Mouse (Mus musculus): ENCODE data around the gene Calcoco1. TPM values are rescaled to one million over a fixed set of nuclear protein-coding genes. Genes with fewer than 3 reads are reported as not detected.

Calcoco1 gene
- total RNA-seq, 1 experiment, result 25.0 TPM

DNA sequence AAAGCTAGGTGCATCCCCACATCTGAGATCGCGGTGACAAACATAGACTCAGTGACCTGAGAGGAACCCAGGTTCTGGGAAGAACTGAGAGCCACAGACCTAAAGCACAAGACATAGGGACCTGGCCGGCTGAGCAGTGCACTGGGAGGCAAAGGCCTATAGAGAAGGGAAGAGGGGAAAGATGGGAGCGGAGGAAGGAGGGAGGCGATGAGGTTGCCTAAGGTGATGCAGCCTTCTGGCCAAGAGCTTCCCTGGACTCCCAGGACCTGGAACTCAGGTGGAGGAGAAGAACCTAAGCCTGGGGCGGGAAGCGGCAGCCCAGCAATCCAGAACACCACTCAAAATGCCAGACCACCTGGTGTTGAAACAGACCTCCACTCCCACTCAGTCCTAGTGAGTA lies 22.4 kb upstream of the Calcoco1 start:
- no peak overlapping the region for H3K27ac ChIP-seq (ENCODE audit: insufficient read depth, low read depth, low read length, poor library complexity, severe bottlenecking)
- H3K36me3 ChIP-seq (ENCODE audit: control insufficient read depth, insufficient read depth, low read length, poor library complexity, severe bottlenecking), result no peaks in the 10 kb centered on the region
- DNase-seq (ENCODE audit: low read depth, low spot score), result no peak
- H3K4me1 ChIP-seq (ENCODE audit: control insufficient read depth in 2 of 2, insufficient read depth in 2 of 2, low read length in 2 of 2, poor library complexity in 1 of 2), result peaks cover 0 to 3% of the 10 kb centered on the region in 2 experiments; a peak in 2 of 4 replicates
- H3K9me3 ChIP-seq (ENCODE audit: control insufficient read depth, insufficient read depth, low read depth, low read length), result no peaks in the 10 kb centered on the region
- no peak for TF ChIP-seq CHD2 (IDR thresholded peaks at IDR 0.05; ENCODE audit: low read depth, low read length)
- no peak for TF ChIP-seq MAFK (IDR thresholded peaks at IDR 0.05; ENCODE audit: insufficient read depth, low read depth, low read length)
- TF ChIP-seq HCFC1 (IDR thresholded peaks at IDR 0.05; ENCODE audit: borderline replicate concordance, insufficient read depth, low read length), result no peak
- no peak for TF ChIP-seq ZNF384 (IDR thresholded peaks at IDR 0.05; ENCODE audit: low read depth, low read length)
- TF ChIP-seq ZC3H11A (IDR thresholded peaks at IDR 0.05; ENCODE audit: borderline replicate concordance, low read depth, low read length), result no peak
- in situ Hi-C loops (cut with MboI; ENCODE audit: low sequenced_read_pairs in 2 of 2, unreplicated experiment in 2 of 2), result loop anchor here in 1 of 2 experiments (5.0 kb wide), 1 partner anchor 47 kb away; no protein-coding TSS in a partner anchor
- H3K9ac ChIP-seq (ENCODE audit: insufficient read depth, low read depth, low read length, poor library complexity, severe bottlenecking), result no peak overlapping the region
- no peak overlapping the region for H3K4me3 ChIP-seq (ENCODE audit: insufficient read depth in 1 of 2, low read depth in 1 of 2, low read length in 2 of 2, poor library complexity in 1 of 2, severe bottlenecking in 1 of 2)

DNA sequence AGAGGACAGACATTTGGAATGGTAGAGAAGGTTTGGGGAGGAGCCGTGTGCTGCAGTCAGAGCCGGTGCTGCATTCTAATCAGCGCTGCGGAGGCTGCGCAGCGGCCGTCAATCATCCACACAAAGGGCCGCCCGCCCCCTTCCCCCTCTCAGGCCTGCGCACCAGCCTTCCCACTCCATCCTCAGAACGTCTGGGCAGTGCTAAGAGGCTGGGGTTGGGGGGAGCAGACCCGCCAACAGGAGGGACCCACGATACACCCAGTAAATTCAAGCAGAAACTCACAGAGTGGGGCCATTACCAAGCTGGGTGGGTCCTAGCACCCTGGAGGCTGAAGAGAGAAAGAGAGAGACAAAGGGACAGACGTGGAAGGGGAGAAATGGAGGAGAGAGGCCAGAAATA lies 22.0 kb upstream of the Calcoco1 start:
- no peaks in the 10 kb centered on the region for H3K9me3 ChIP-seq (ENCODE audit: control insufficient read depth, insufficient read depth, low read depth, low read length)
- no peak overlapping the region for H3K9ac ChIP-seq (ENCODE audit: insufficient read depth, low read depth, low read length, poor library complexity, severe bottlenecking)
- in situ Hi-C loops (cut with MboI; ENCODE audit: low sequenced_read_pairs in 2 of 2, unreplicated experiment in 2 of 2), result loop anchor here in 1 of 2 experiments (5.0 kb wide), 1 partner anchor 47 kb away; no protein-coding TSS in a partner anchor
- no peak for DNase-seq (ENCODE audit: low read depth, low spot score)
- H3K4me3 ChIP-seq (ENCODE audit: insufficient read depth in 1 of 2, low read depth in 1 of 2, low read length in 2 of 2, poor library complexity in 1 of 2, severe bottlenecking in 1 of 2), result no peak overlapping the region
- no peak overlapping the region for H3K27ac ChIP-seq (ENCODE audit: insufficient read depth, low read depth, low read length, poor library complexity, severe bottlenecking)
- no peaks in the 10 kb centered on the region for H3K36me3 ChIP-seq (ENCODE audit: control insufficient read depth, insufficient read depth, low read length, poor library complexity, severe bottlenecking)
- TF ChIP-seq HCFC1 (IDR thresholded peaks at IDR 0.05; ENCODE audit: borderline replicate concordance, insufficient read depth, low read length), result no peak
- no peak for TF ChIP-seq MAFK (IDR thresholded peaks at IDR 0.05; ENCODE audit: insufficient read depth, low read depth, low read length)
- no peak for TF ChIP-seq ZNF384 (IDR thresholded peaks at IDR 0.05; ENCODE audit: low read depth, low read length)
- TF ChIP-seq CHD2 (IDR thresholded peaks at IDR 0.05; ENCODE audit: low read depth, low read length), result no peak
- TF ChIP-seq ZC3H11A (IDR thresholded peaks at IDR 0.05; ENCODE audit: borderline replicate concordance, low read depth, low read length), result no peak
- peaks cover 0 to 3% of the 10 kb centered on the region in 2 experiments; a peak in 2 of 4 replicates for H3K4me1 ChIP-seq (ENCODE audit: control insufficient read depth in 2 of 2, insufficient read depth in 2 of 2, low read length in 2 of 2, poor library complexity in 1 of 2)

GRCm38 (mm10) chr15:102743196-102743595 lies 21.2 kb upstream of the Calcoco1 start:
- Histone ChIP-seq H3K9ac (ENCODE audit: insufficient read depth, low read depth, low read length, poor library complexity, severe bottlenecking) (no peak overlapping the region), H3K27ac (ENCODE audit: insufficient read depth, low read depth, low read length, poor library complexity, severe bottlenecking) (no peak overlapping the region), H3K4me1 (ENCODE audit: control insufficient read depth in 2 of 2, insufficient read depth in 2 of 2, low read length in 2 of 2, poor library complexity in 1 of 2) (peaks cover 0 to 3% of the 10 kb centered on the region in 2 experiments; a peak in 2 of 4 replicates), H3K4me3 (ENCODE audit: insufficient read depth in 1 of 2, low read depth in 1 of 2, low read length in 2 of 2, poor library complexity in 1 of 2, severe bottlenecking in 1 of 2) (no peak overlapping the region), H3K9me3 (ENCODE audit: control insufficient read depth, insufficient read depth, low read depth, low read length) (no peaks in the 10 kb centered on the region), H3K36me3 (ENCODE audit: control insufficient read depth, insufficient read depth, low read length, poor library complexity, severe bottlenecking) (no peaks in the 10 kb centered on the region)
- in situ Hi-C loops (cut with MboI; ENCODE audit: low sequenced_read_pairs in 2 of 2, unreplicated experiment in 2 of 2), result loop anchor here in 1 of 2 experiments (5.0 kb wide), 1 partner anchor 46 kb away; no protein-coding TSS in a partner anchor
- DNase-seq (ENCODE audit: low read depth, low spot score), result no peak
- TF ChIP-seq MAFK (IDR thresholded peaks at IDR 0.05; ENCODE audit: insufficient read depth, low read depth, low read length) (no peak), ZC3H11A (IDR thresholded peaks at IDR 0.05; ENCODE audit: borderline replicate concordance, low read depth, low read length) (no peak), CHD2 (IDR thresholded peaks at IDR 0.05; ENCODE audit: low read depth, low read length) (no peak), HCFC1 (IDR thresholded peaks at IDR 0.05; ENCODE audit: borderline replicate concordance, insufficient read depth, low read length) (no peak), ZNF384 (IDR thresholded peaks at IDR 0.05; ENCODE audit: low read depth, low read length) (no peak)

- TF ChIP-seq ZNF384 (IDR thresholded peaks at IDR 0.05; ENCODE audit: low read depth, low read length), result peak; percentile 50; the same call in 1 of the 2 replicates
- TF ChIP-seq HCFC1 (IDR thresholded peaks at IDR 0.05; ENCODE audit: borderline replicate concordance, insufficient read depth, low read length), result peak; percentile 62; the same call in 1 of the 2 replicates
- peak; percentile 94 for TF ChIP-seq ZC3H11A (IDR thresholded peaks at IDR 0.05; ENCODE audit: borderline replicate concordance, low read depth, low read length)
- TF ChIP-seq MAFK (IDR thresholded peaks at IDR 0.05; ENCODE audit: insufficient read depth, low read depth, low read length), result no peak
- no peak for TF ChIP-seq CHD2 (IDR thresholded peaks at IDR 0.05; ENCODE audit: low read depth, low read length)
- H3K4me3 ChIP-seq (ENCODE audit: insufficient read depth in 1 of 2, low read depth in 1 of 2, low read length in 2 of 2, poor library complexity in 1 of 2, severe bottlenecking in 1 of 2), result no peak overlapping the region
- no peaks in the 10 kb centered on the region for H3K36me3 ChIP-seq (ENCODE audit: control insufficient read depth, insufficient read depth, low read length, poor library complexity, severe bottlenecking)
- H3K9me3 ChIP-seq (ENCODE audit: control insufficient read depth, insufficient read depth, low read depth, low read length), result no peaks in the 10 kb centered on the region
- in situ Hi-C loops (cut with MboI; ENCODE audit: low sequenced_read_pairs in 2 of 2, unreplicated experiment in 2 of 2), result loop anchor here in 1 of 2 experiments (5.0 kb wide), 1 partner anchor 45 kb away; no protein-coding TSS in a partner anchor
- H3K9ac ChIP-seq (ENCODE audit: insufficient read depth, low read depth, low read length, poor library complexity, severe bottlenecking), result no peak overlapping the region
- H3K27ac ChIP-seq (ENCODE audit: insufficient read depth, low read depth, low read length, poor library complexity, severe bottlenecking), result no peak overlapping the region
- H3K4me1 ChIP-seq (ENCODE audit: control insufficient read depth in 2 of 2, insufficient read depth in 2 of 2, low read length in 2 of 2, poor library complexity in 1 of 2), result peaks cover 0 to 3% of the 10 kb centered on the region in 2 experiments; a peak in 2 of 4 replicates
- DNase-seq (ENCODE audit: low read depth, low spot score), result peak; percentile 85
These were observed 20.6 kb upstream of the Calcoco1 start for GRCm38 (mm10) chr15:102742589-102742988.
